In the genomic region with DNA sequence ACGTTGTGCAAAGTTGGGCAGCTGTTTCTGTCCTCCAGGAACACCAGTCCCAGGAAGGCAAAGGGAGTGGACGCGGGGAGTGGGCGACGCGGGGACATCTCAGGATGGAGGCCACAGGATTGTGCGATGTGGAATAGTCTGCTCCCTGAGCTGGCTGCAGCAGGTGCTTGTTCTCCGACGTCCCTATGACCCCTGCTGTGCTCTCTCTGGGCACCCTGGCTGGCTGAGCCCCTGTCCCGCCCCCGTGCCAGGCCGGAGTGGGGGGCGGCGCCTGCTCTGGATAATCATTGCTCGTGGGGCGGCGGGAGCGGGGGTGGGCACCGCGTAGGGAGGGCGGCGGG, we compare ENCODE assay signal across 9 mouse cellular contexts. TPM values are rescaled to one million over a fixed set of nuclear protein-coding genes. Genes with fewer than 3 reads are reported as not detected.
DNase-seq lines count a peak whose midpoint lies in the region; ATAC-seq lines count a peak whose summit lies in the region.
"Had no signal": no experiment of that assay in that cellular context is flagged by ENCODE, and none has a peak within 500 bp of the region (broad histone marks: within the 10 kb centered on the region; RNA-seq: fewer than 3 reads in every experiment).

A gene (plus strand): TSS at position 280 of the 341 bp plus-strand sequence.

- WGBS in embryonic facial prominence, embryonic 13.5 days, result 4% methylated on average over 22 of the region's 22 CpGs
- 4% methylated on average over 20 of the region's 22 CpGs for WGBS in intestine, embryonic 15.5 days
- WGBS in midbrain, embryonic 13.5 days, result under 1% methylated on average over 21 of the region's 22 CpGs

- H3K4me1 ChIP-seq in embryonic facial prominence, embryonic 13.5 days, result peaks cover 9% of the 10 kb centered on the region; the same call in 1 of the 2 replicates
- H3K4me1 ChIP-seq in intestine, embryonic 15.5 days (replicated peaks), result peaks cover 11% of the 10 kb centered on the region
- peaks cover 14% of the 10 kb centered on the region for H3K4me1 ChIP-seq in midbrain, embryonic 13.5 days (replicated peaks)

- DNase-seq in layer of hippocampus, adult 18-20 months (ENCODE audit: low spot score in 2 of 2), result no peak
- no peak for DNase-seq in layer of hippocampus, adult 11-12 months (ENCODE audit: low spot score)
- DNase-seq in gastrocnemius, postnatal 36 days, result no peak
- no peak for DNase-seq in T-cell, adult 2 months (ENCODE audit: low spot score)
- no peak for DNase-seq in urinary bladder, postnatal 36 days (ENCODE audit: low spot score in 2 of 2)

- H3K4me3 ChIP-seq in embryonic facial prominence, embryonic 13.5 days, result peak within 1 kb of the TSS; percentile 53
- peak within 1 kb of the TSS; percentile 45 for H3K4me3 ChIP-seq in intestine, embryonic 15.5 days (replicated peaks)
- peak within 1 kb of the TSS; percentile 52 for H3K4me3 ChIP-seq in midbrain, embryonic 13.5 days (replicated peaks)

- peak within 1 kb of the TSS; percentile 79 for H3K4me2 ChIP-seq in embryonic facial prominence, embryonic 13.5 days
- H3K4me2 ChIP-seq in intestine, embryonic 15.5 days (replicated peaks), result peak within 1 kb of the TSS; percentile 93
- peak within 1 kb of the TSS; percentile 74 for H3K4me2 ChIP-seq in midbrain, embryonic 13.5 days (replicated peaks)

- no peaks in the 10 kb centered on the region for H3K36me3 ChIP-seq in embryonic facial prominence, embryonic 13.5 days
- H3K36me3 ChIP-seq in intestine, embryonic 15.5 days, result no peaks in the 10 kb centered on the region
- H3K36me3 ChIP-seq in midbrain, embryonic 13.5 days, result no peaks in the 10 kb centered on the region

- peak within 1 kb of the TSS; percentile 63 for H3K9ac ChIP-seq in embryonic facial prominence, embryonic 13.5 days
- peak within 1 kb of the TSS; percentile 13 for H3K9ac ChIP-seq in intestine, embryonic 15.5 days
- H3K9ac ChIP-seq in midbrain, embryonic 13.5 days (replicated peaks), result peak within 1 kb of the TSS; percentile 63

- peaks cover 53% of the 10 kb centered on the region for H3K27me3 ChIP-seq in embryonic facial prominence, embryonic 13.5 days
- H3K27me3 ChIP-seq in intestine, embryonic 15.5 days (replicated peaks), result peaks cover 24% of the 10 kb centered on the region
- H3K27me3 ChIP-seq in midbrain, embryonic 13.5 days, result peaks cover 37% of the 10 kb centered on the region
- H3K27me3 ChIP-seq: Patski had no signal

- no peaks in the 10 kb centered on the region for H3K9me3 ChIP-seq in embryonic facial prominence, embryonic 13.5 days
- no peaks in the 10 kb centered on the region for H3K9me3 ChIP-seq in intestine, embryonic 15.5 days
- no peaks in the 10 kb centered on the region for H3K9me3 ChIP-seq in midbrain, embryonic 13.5 days

- intact Hi-C loops in gastrocnemius, postnatal 36 days (cut with DNase I), result no loop called here

- H3K27ac ChIP-seq in embryonic facial prominence, embryonic 13.5 days, result no peak within 1 kb of the TSS
- no peak within 1 kb of the TSS for H3K27ac ChIP-seq in intestine, embryonic 15.5 days
- no peak within 1 kb of the TSS; the same call in 1 of the 2 replicates for H3K27ac ChIP-seq in midbrain, embryonic 13.5 days

- ATAC-seq in embryonic facial prominence, embryonic 13.5 days (ENCODE audit: insufficient number of reproducible peaks, insufficient read depth, low FRiP score, low TSS enrichment, low read depth), result no peak
- ATAC-seq in intestine, embryonic 15.5 days, result no peak; the same call in none of the 2 replicates
- no peak; the same call in 1 of the 2 replicates for ATAC-seq in midbrain, embryonic 13.5 days
- ATAC-seq: Patski had no signal

RNA-seq across cellular contexts. Expression of the gene that starts here (rescaled TPM):
- 10 to 100 TPM; 11.5 to 11.7 TPM for total RNA-seq in layer of hippocampus, adult 18-20 months (2021)
- polyA plus RNA-seq in embryonic facial prominence, embryonic 13.5 days (2015; fragmentation: Nextera tagmentation; extraction: Ambion mirVana), result 0.07 TPM in 1 of 2 replicates, not detected in the other
- polyA plus RNA-seq in intestine, embryonic 15.5 days (2015; fragmentation: Nextera tagmentation; extraction: Ambion mirVana), result 0.03 and 0.05 TPM in 2 replicates
- 0.59 and 0.67 TPM in 2 replicates for polyA plus RNA-seq in midbrain, embryonic 13.5 days (2015; fragmentation: Nextera tagmentation; extraction: Ambion mirVana)
- total RNA-seq in gastrocnemius, postnatal 36 days (2021), result under 1 TPM; 0.32 to 0.51 TPM

Comparison
In these comparisons a context has a peak if more than half of its experiments do, and no peak if none do; other contexts are left out.
1. RNA of the gene that starts here (total RNA-seq): 11.5 to 11.7 TPM in layer of hippocampus, adult 18-20 months; 0.32 to 0.51 TPM in gastrocnemius, postnatal 36 days; every median in the first group is over 4 times any median in the second.
2. H3K9ac ChIP-seq: peak in every context shown above with its lines; median percentile 63 in embryonic facial prominence, embryonic 13.5 days; 63 in midbrain, embryonic 13.5 days; 13 in intestine, embryonic 15.5 days.
3. Peak in every context shown above with its lines, with median percentiles within 50 percentile points of each other: H3K4me2 ChIP-seq and H3K4me3 ChIP-seq.